In the genomic region with DNA sequence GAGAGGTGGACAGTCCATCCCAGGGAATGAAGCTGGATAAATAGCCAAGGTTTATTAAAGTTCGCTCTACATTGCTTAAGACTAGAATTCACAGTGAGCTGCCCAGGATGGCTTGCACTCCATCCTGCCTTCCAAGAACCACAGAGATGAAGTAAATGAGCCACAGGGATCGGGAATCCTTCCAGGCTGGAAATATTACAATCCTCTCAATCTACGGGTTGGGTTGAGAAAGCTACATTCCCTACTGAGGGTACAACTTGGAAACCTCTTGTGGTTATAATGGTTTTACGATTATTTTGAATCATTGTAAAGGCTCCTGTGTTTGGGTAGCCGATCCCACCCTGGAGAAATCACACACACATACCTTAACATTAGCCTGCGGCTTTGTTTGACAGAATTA, we compare ENCODE assay signal across 19 mouse cellular contexts.
"Had no signal": no experiment of that assay in that cellular context is flagged by ENCODE, and none has a peak within 500 bp of the region (broad histone marks: within the 10 kb centered on the region; RNA-seq: fewer than 3 reads in every experiment).

No protein-coding gene starts in this region.

- H3K27ac ChIP-seq: kidney, postnatal 0 days; liver, embryonic 12.5 days; liver, embryonic 15.5 days; stomach, embryonic 15.5 days had no signal

- H3K9ac ChIP-seq: liver, embryonic 12.5 days; liver, embryonic 15.5 days; stomach, embryonic 15.5 days had no signal

- H3K4me3 ChIP-seq: liver, embryonic 12.5 days; liver, embryonic 15.5 days; stomach, embryonic 15.5 days had no signal

- H3K36me3 ChIP-seq: liver, embryonic 12.5 days; liver, embryonic 15.5 days; stomach, embryonic 15.5 days had no signal

- H3K27me3 ChIP-seq: liver, embryonic 12.5 days; liver, embryonic 15.5 days; stomach, embryonic 15.5 days had no signal

- ATAC-seq: intestine, postnatal 0 days; liver, embryonic 12.5 days had no signal

- H3K4me1 ChIP-seq: liver, embryonic 12.5 days; liver, embryonic 15.5 days; stomach, embryonic 15.5 days had no signal

- H3K9me3 ChIP-seq: liver, embryonic 12.5 days; liver, embryonic 15.5 days; stomach, embryonic 15.5 days had no signal

- DNase-seq: kidney, adult 2 months; kidney, postnatal 36 days; layer of hippocampus, postnatal 36 days; liver; lung, adult 18-20 months; lung, postnatal 14 days; lung, postnatal 4 days; midbrain, embryonic 14.5 days; right cerebral cortex, adult 18-20 months; right cerebral cortex, postnatal 14 days; right cerebral cortex, postnatal 4 days; spleen, adult 18-20 months; thymus, postnatal 25 days had no signal

- H3K4me2 ChIP-seq: liver, embryonic 12.5 days; liver, embryonic 15.5 days; midbrain, embryonic 11.5 days; stomach, embryonic 15.5 days had no signal
